Mouse (Mus musculus) CH12.LX (cell line): ENCODE data around the gene Cela3a. TPM values are rescaled to one million over a fixed set of nuclear protein-coding genes. Genes with fewer than 3 reads are reported as not detected.

Experiments
- DNase-seq: peaks from one replicate; pipeline ENCODE4 v3.0.0-alpha.2; 2013; ENCODE audit errors: extremely low read depth
- H3K27ac ChIP-seq: 2 replicates; pipeline ENCODE4 v1.5.1; 2012; ENCODE audit warnings: low read depth, mild to moderate bottlenecking, control low read depth, moderate library complexity; ENCODE audit not compliant: insufficient read depth
- H3K27me3 ChIP-seq: replicated peaks from 2 replicates; pipeline ENCODE3; 2012; ENCODE audit warnings: inconsistent platforms
- H3K36me3 ChIP-seq, 2 experiments: replicated peaks in 1 of 2; 2 replicates each; pipeline versions ENCODE3 to v1.6.1; 2012; ENCODE audit warnings: inconsistent platforms in 1 of 2, low read length in 1 of 2, mild to moderate bottlenecking in 1 of 2, mixed read lengths in 1 of 2, moderate library complexity in 1 of 2; ENCODE audit not compliant: control insufficient read depth in 1 of 2, insufficient read depth in 1 of 2
- H3K4me1 ChIP-seq, 2 experiments: 2 replicates each; pipeline ENCODE4 v1.6.1; 2012; ENCODE audit warnings: inconsistent platforms in 1 of 2, moderate library complexity in 1 of 2; ENCODE audit not compliant: insufficient read depth in 2 of 2, control insufficient read depth in 1 of 2
- H3K4me2 ChIP-seq: 2 replicates; pipeline ENCODE4 v1.6.1; 2012; ENCODE audit warnings: low read depth, mild to moderate bottlenecking, control low read depth; ENCODE audit not compliant: poor library complexity, insufficient read depth, severe bottlenecking
- H3K4me3 ChIP-seq, 3 experiments: fragments of 150-350 bp in 1 of 3; sonication (generic) in 1 of 3; replicated peaks in 1 of 3; 2 replicates each; pipeline versions ENCODE3 to v1.5.1; 2011 to 2012; ENCODE audit warnings: low read depth in 2 of 3, low read length in 2 of 3, mild to moderate bottlenecking in 2 of 3, moderate library complexity in 2 of 3, control low read depth in 1 of 3, improper control_type of control experiment in 1 of 3, inconsistent platforms in 1 of 3, mixed read lengths in 1 of 3; ENCODE audit not compliant: poor library complexity in 1 of 3
- H3K79me2 ChIP-seq: replicated peaks from 2 replicates; pipeline ENCODE4 v1.6.1; 2012; ENCODE audit warnings: mild to moderate bottlenecking, moderate library complexity; ENCODE audit not compliant: control insufficient read depth, poor library complexity, insufficient read depth, severe bottlenecking; ENCODE audit errors: extremely low read depth
- H3K9ac ChIP-seq: 2 replicates; pipeline ENCODE4 v1.6.1; 2012; ENCODE audit warnings: low read depth, mild to moderate bottlenecking, control low read depth, moderate library complexity; ENCODE audit not compliant: insufficient read depth
- H3K9me3 ChIP-seq: replicated peaks from 2 replicates; pipeline ENCODE3; 2012; ENCODE audit warnings: low read length, inconsistent platforms, mixed read lengths
- CHD2 ChIP-seq: IDR thresholded peaks from 2 replicates; pipeline ENCODE4 v1.6.1; 2011; ENCODE audit warnings: low read length, improper control_type of control experiment
- CTCF ChIP-seq, 2 experiments: IDR thresholded peaks in 1 of 2; conservative IDR thresholded peaks in 1 of 2; 2 replicates each; pipeline ENCODE4 v1.5.1; 2011 to 2012; ENCODE audit warnings: low read depth in 2 of 2, low read length in 2 of 2, improper control_type of control experiment in 1 of 2, inconsistent platforms in 1 of 2, mild to moderate bottlenecking in 1 of 2, moderate library complexity in 1 of 2
- E2F4 ChIP-seq: IDR thresholded peaks from 2 replicates; pipeline ENCODE4 v1.6.1; 2011; ENCODE audit warnings: low read depth, low read length, improper control_type of control experiment; ENCODE audit not compliant: insufficient replicate concordance
- EP300 ChIP-seq: IDR thresholded peaks from 2 replicates; pipeline ENCODE4 v1.6.1; 2011; ENCODE audit warnings: low read length, improper control_type of control experiment
- GABPA ChIP-seq: IDR thresholded peaks from 2 replicates; pipeline ENCODE4 v1.6.1; 2012; ENCODE audit warnings: low read depth, low read length, improper control_type of control experiment, inconsistent platforms; ENCODE audit not compliant: insufficient replicate concordance
- JUN ChIP-seq: IDR thresholded peaks from 2 replicates; pipeline ENCODE4 v1.6.1; 2011; ENCODE audit warnings: low read depth, mild to moderate bottlenecking, low read length, improper control_type of control experiment, moderate library complexity; ENCODE audit not compliant: insufficient read depth
- KAT2A ChIP-seq: IDR thresholded peaks from 2 replicates; pipeline ENCODE4 v1.6.1; 2012; ENCODE audit warnings: low read length, improper control_type of control experiment, inconsistent platforms; ENCODE audit not compliant: insufficient replicate concordance
- MAX ChIP-seq: IDR thresholded peaks from 2 replicates; pipeline ENCODE4 v1.6.1; 2011; ENCODE audit warnings: low read length, improper control_type of control experiment
- MEF2A ChIP-seq: IDR thresholded peaks from 2 replicates; pipeline ENCODE4 v1.6.1; 2014; ENCODE audit warnings: low read depth, mild to moderate bottlenecking, inconsistent platforms, low read length, improper control_type of control experiment, borderline replicate concordance
- MXI1 ChIP-seq: IDR thresholded peaks from 2 replicates; pipeline ENCODE4 v1.6.1; 2011; ENCODE audit warnings: mild to moderate bottlenecking, low read depth, low read length, improper control_type of control experiment
- PAX5 ChIP-seq: IDR thresholded peaks from 2 replicates; pipeline ENCODE4 v1.6.1; 2012; ENCODE audit warnings: low read length, inconsistent platforms, mixed read lengths
- POLR2A ChIP-seq: IDR thresholded peaks from 2 replicates; pipeline ENCODE4 v1.6.1; 2011; ENCODE audit warnings: low read depth, mild to moderate bottlenecking, improper control_type of control experiment, low read length
- POLR2AphosphoS2 ChIP-seq: IDR thresholded peaks from 2 replicates; pipeline ENCODE4 v1.6.1; 2011; ENCODE audit warnings: low read depth, low read length, improper control_type of control experiment
- RCOR1 ChIP-seq: conservative IDR thresholded peaks from 2 replicates; pipeline ENCODE4 v1.6.1; 2012; ENCODE audit warnings: low read depth, mild to moderate bottlenecking, inconsistent platforms, low read length, improper control_type of control experiment
- SMC3 ChIP-seq: IDR thresholded peaks from 2 replicates; pipeline ENCODE4 v1.6.1; 2011; ENCODE audit warnings: low read depth, low read length, improper control_type of control experiment
- TBP ChIP-seq: conservative IDR thresholded peaks from 2 replicates; pipeline ENCODE4 v1.6.1; 2011; ENCODE audit warnings: low read depth, low read length, improper control_type of control experiment
- TCF12 ChIP-seq: IDR thresholded peaks from 2 replicates; pipeline ENCODE4 v1.6.1; 2014; ENCODE audit warnings: low read depth, mild to moderate bottlenecking, inconsistent platforms, low read length, improper control_type of control experiment
- USF2 ChIP-seq: conservative IDR thresholded peaks from 2 replicates; pipeline ENCODE4 v1.6.1; 2011; ENCODE audit warnings: low read depth, low read length, improper control_type of control experiment
- ZC3H11A ChIP-seq: IDR thresholded peaks from 2 replicates; pipeline ENCODE4 v1.6.1; 2012; ENCODE audit warnings: low read depth, mild to moderate bottlenecking, inconsistent platforms, low read length, improper control_type of control experiment
- ZKSCAN1 ChIP-seq: IDR thresholded peaks from 2 replicates; pipeline ENCODE4 v1.6.1; 2012; ENCODE audit warnings: low read depth, inconsistent platforms, low read length, improper control_type of control experiment, borderline replicate concordance
- ZMIZ1 ChIP-seq: IDR thresholded peaks from 2 replicates; pipeline ENCODE4 v1.6.1; 2012; ENCODE audit warnings: low read depth, mild to moderate bottlenecking, inconsistent platforms, low read length, improper control_type of control experiment
- ZNF384 ChIP-seq: IDR thresholded peaks from 2 replicates; pipeline ENCODE4 v1.6.1; 2012; ENCODE audit warnings: low read depth, low read length, improper control_type of control experiment, inconsistent platforms
- dilution Hi-C: fragments of 300-500 bp; cut with MboI; formaldehyde crosslinking; loops from 2 replicates; pipeline ENCODE4 v1.14.3; 2020; ENCODE audit warnings: low sequenced_read_pairs; ENCODE audit not compliant: extremely low pct_unique_long_range_greater_than_20kb, extremely low pct_ligation_motif_present
- in situ Hi-C: fragments of 300-500 bp; cut with MboI; formaldehyde crosslinking; loops from 3 replicates; pipeline ENCODE4 v1.14.3; 2019; ENCODE audit warnings: low sequenced_read_pairs, low pct_ligation_motif_present, low pct_unique_long_range_greater_than_20kb, mixed read lengths
- polyA plus RNA-seq: library from polyadenylated mRNA; unstranded; fragments of >175 nt; gene quantifications from 2 replicates; pipeline ENCODE4 v1.2.1, GENCODE M21; 2012; ENCODE audit warnings: low read depth; ENCODE audit not compliant: insufficient read length
- total RNA-seq, 2 experiments: library from RNA; depleted of rRNA; stranded (reverse); fragments of 300-350 nt in 1 of 2; fragments of >200 nt in 1 of 2; gene quantifications; 2 replicates each; pipeline ENCODE4 v1.2.3; 2012 to 2014

Cela3a gene
- total and polyA plus RNA-seq, 3 experiments, result not detected

- Histone ChIP-seq H3K4me2 (no peak overlapping the region), H3K27me3 (no peaks in the 10 kb centered on the region), H3K79me2 (peaks cover 6% of the 10 kb centered on the region; the same call in 1 of the 2 replicates), H3K9ac (no peak overlapping the region), H3K27ac (no peak overlapping the region), H3K36me3 (peaks cover 0 to 13% of the 10 kb centered on the region in 2 experiments), H3K4me1 (peaks cover 11% of the 10 kb centered on the region in 2 experiments), H3K4me3 (no peak overlapping the region), H3K9me3 (no peaks in the 10 kb centered on the region)
- dilution Hi-C loops, result no loop called here
- in situ Hi-C loops, result no loop called here
- no peak for DNase-seq
- TF ChIP-seq TBP (no peak), POLR2AphosphoS2 (no peak), ZNF384 (no peak), CTCF (conservative IDR thresholded peaks at IDR 0.05 in 1 of 2, IDR thresholded peaks at IDR 0.05 in 1 of 2; ENCODE audit: low read depth in 2 of 2, low read length in 2 of 2) (peak in 1 of 2 experiments; percentile 27; a peak in 2 of 4 replicates)
Measured at GRCm38 (mm10) chr4:137376778-137377177, 32.8 kb downstream of the Cela3a start.

- peaks cover 0 to 11% of the 10 kb centered on the region in 2 experiments for H3K36me3 ChIP-seq
- peaks cover 5 to 11% of the 10 kb centered on the region in 2 experiments for H3K4me1 ChIP-seq
- TF ChIP-seq ZC3H11A (no peak), E2F4 (no peak), CHD2 (no peak), SMC3 (no peak), ZKSCAN1 (no peak), GABPA (no peak), PAX5 (no peak), RCOR1 (no peak), CTCF (conservative IDR thresholded peaks at IDR 0.05 in 1 of 2, IDR thresholded peaks at IDR 0.05 in 1 of 2; ENCODE audit: low read depth in 2 of 2, low read length in 2 of 2) (no peak), POLR2AphosphoS2 (no peak), MAX (no peak), JUN (no peak), MEF2A (no peak), ZMIZ1 (no peak), POLR2A (no peak), TCF12 (no peak), MXI1 (no peak), EP300 (no peak), USF2 (no peak), KAT2A (no peak)
- H3K4me3 ChIP-seq, result no peak overlapping the region
- no peaks in the 10 kb centered on the region for H3K9me3 ChIP-seq
- H3K27ac ChIP-seq, result no peak overlapping the region
- dilution Hi-C loops, result no loop called here
- no peak for DNase-seq
- in situ Hi-C loops, result no loop called here
- H3K4me2 ChIP-seq, result no peak overlapping the region
- no peaks in the 10 kb centered on the region for H3K27me3 ChIP-seq
- H3K9ac ChIP-seq, result no peak overlapping the region
- peaks cover under 1% of the 10 kb centered on the region; the same call in 1 of the 2 replicates for H3K79me2 ChIP-seq
Measured at GRCm38 (mm10) chr4:137375314-137376278, 34.0 kb downstream of the Cela3a start.
